Mouse (Mus musculus): Measurements from ENCODE around the gene Mta2. TPM values are rescaled to one million over a fixed set of nuclear protein-coding genes. Genes with fewer than 3 reads are reported as not detected.
"Not testable (repeated sequence)": the region's sequence is repeated elsewhere in the genome, so short reads cannot be mapped to it uniquely, and the experiment has no call there.

The Mta2 gene
- total RNA-seq, 2 experiments from 2014 or later = 51.6 to 53.4 TPM

- peak; percentile 100 for DNase-seq (ENCODE audit: low spot score in 2 of 2)
These were observed 25.1 kb downstream of the Mta2 start, which contains the start of gene Eef1g for GRCm38 (mm10) chr19:8966590-8967372. Gene Eef1g, plus strand, starts transcription at chr19:8967041.

GRCm38 (mm10) chr19:8967373-8967743 lies 25.7 kb downstream of the Mta2 start:
- DNase-seq (ENCODE audit: low spot score in 2 of 2) = no peak

- DNase-seq (ENCODE audit: low spot score in 2 of 2) = no peak
These were observed 26.2 kb downstream of the Mta2 start for GRCm38 (mm10) chr19:8967893-8968292.

GRCm38 (mm10) chr19:8972491-8972890 lies 30.8 kb downstream of the Mta2 start:
- DNase-seq (ENCODE audit: low spot score in 2 of 2) = not testable (repeated sequence)

- DNase-seq (ENCODE audit: low spot score in 2 of 2) = no peak
These were observed 33.0 kb downstream of the Mta2 start for GRCm38 (mm10) chr19:8974638-8975037.

GRCm38 (mm10) chr19:8975491-8975890 lies 33.8 kb downstream of the Mta2 start:
- no peak for DNase-seq (ENCODE audit: low spot score in 2 of 2)

- no peak for DNase-seq (ENCODE audit: low spot score in 2 of 2)
These were observed 34.9 kb downstream of the Mta2 start for GRCm38 (mm10) chr19:8976535-8976934.

- no peak for DNase-seq (ENCODE audit: low spot score in 2 of 2)
These were observed 39.1 kb downstream of the Mta2 start for GRCm38 (mm10) chr19:8980771-8981170.

GRCm38 (mm10) chr19:8981450-8982168 lies 39.9 kb downstream of the Mta2 start:
- peak in 1 of 2 experiments; percentile 43 for DNase-seq (ENCODE audit: low spot score in 2 of 2)

- DNase-seq (ENCODE audit: low spot score in 2 of 2) = no peak
These were observed 40.9 kb downstream of the Mta2 start for GRCm38 (mm10) chr19:8982303-8983149.

GRCm38 (mm10) chr19:8983150-8983650 lies 41.5 kb downstream of the Mta2 start:
- no peak for DNase-seq (ENCODE audit: low spot score in 2 of 2)

GRCm38 (mm10) chr19:8984255-8984868 lies 42.7 kb downstream of the Mta2 start:
- peak in 1 of 2 experiments; percentile 59 for DNase-seq (ENCODE audit: low spot score in 2 of 2)

- no peak for DNase-seq (ENCODE audit: low spot score in 2 of 2)
These were observed 44.2 kb downstream of the Mta2 start for GRCm38 (mm10) chr19:8985891-8986290.

- no peak for DNase-seq (ENCODE audit: low spot score in 2 of 2)
These were observed 46.1 kb downstream of the Mta2 start for GRCm38 (mm10) chr19:8987816-8988215.

- no peak for DNase-seq (ENCODE audit: low spot score in 2 of 2)
These were observed 46.8 kb downstream of the Mta2 start for GRCm38 (mm10) chr19:8988346-8989065.

GRCm38 (mm10) chr19:8989066-8989566 lies 47.4 kb downstream of the Mta2 start, which contains the start of gene Ahnak:
Gene Ahnak, plus strand, starts transcription at chr19:8989284.
- no peak for DNase-seq (ENCODE audit: low spot score in 2 of 2)

- DNase-seq (ENCODE audit: low spot score in 2 of 2) = no peak
These were observed 48.1 kb downstream of the Mta2 start for GRCm38 (mm10) chr19:8989567-8990431.

- no peak for DNase-seq (ENCODE audit: low spot score in 2 of 2)
These were observed 48.9 kb downstream of the Mta2 start for GRCm38 (mm10) chr19:8990432-8991102.
